Mouse (Mus musculus) embryo, embryonic 11 days (tissue): ENCODE data around the gene Rapgef4.

Experiments
- DNase-seq: peaks from one replicate; pipeline ENCODE4 v3.0.0-alpha.2; 2015

Gene Rapgef4

GRCm38 (mm10) chr2:72201506-72201905 lies 220.5 kb downstream of the Rapgef4 start:
- DNase-seq = no peak

- DNase-seq = no peak
These were observed 221.2 kb downstream of the Rapgef4 start for GRCm38 (mm10) chr2:72202252-72202651.

GRCm38 (mm10) chr2:72203609-72204008 lies 222.6 kb downstream of the Rapgef4 start:
- DNase-seq = peak; percentile 89

- no peak for DNase-seq
These were observed 224.8 kb downstream of the Rapgef4 start for GRCm38 (mm10) chr2:72205869-72206268.

GRCm38 (mm10) chr2:72206530-72207248 lies 225.6 kb downstream of the Rapgef4 start:
- no peak for DNase-seq

GRCm38 (mm10) chr2:72217336-72217735 lies 236.3 kb downstream of the Rapgef4 start:
- DNase-seq = no peak

- DNase-seq = peak; percentile 67
These were observed 238.9 kb downstream of the Rapgef4 start for GRCm38 (mm10) chr2:72219921-72220320.

- no peak for DNase-seq
These were observed 240.2 kb downstream of the Rapgef4 start for GRCm38 (mm10) chr2:72221283-72221682.

- DNase-seq = no peak
These were observed 240.7 kb downstream of the Rapgef4 start for GRCm38 (mm10) chr2:72221706-72222105.

- no peak for DNase-seq
These were observed 241.2 kb downstream of the Rapgef4 start for GRCm38 (mm10) chr2:72222276-72222675.

GRCm38 (mm10) chr2:72222736-72223455 lies 241.9 kb downstream of the Rapgef4 start:
- DNase-seq = no peak

GRCm38 (mm10) chr2:72223479-72223878 lies 242.4 kb downstream of the Rapgef4 start:
- no peak for DNase-seq

- DNase-seq = no peak
These were observed 245.0 kb downstream of the Rapgef4 start for GRCm38 (mm10) chr2:72226006-72226405.

- no peak for DNase-seq
These were observed 246.4 kb downstream of the Rapgef4 start for GRCm38 (mm10) chr2:72227416-72227815.

GRCm38 (mm10) chr2:72228881-72229280 lies 247.8 kb downstream of the Rapgef4 start:
- DNase-seq = no peak

GRCm38 (mm10) chr2:72230545-72230944 lies 249.5 kb downstream of the Rapgef4 start:
- DNase-seq = no peak

GRCm38 (mm10) chr2:72234085-72234484 lies 253.0 kb downstream of the Rapgef4 start:
- no peak for DNase-seq

GRCm38 (mm10) chr2:72234943-72235342 lies 253.9 kb downstream of the Rapgef4 start:
- peak; percentile 87 for DNase-seq

- no peak for DNase-seq
These were observed 254.4 kb downstream of the Rapgef4 start for GRCm38 (mm10) chr2:72235361-72235901.

- no peak for DNase-seq
These were observed 257.4 kb downstream of the Rapgef4 start for GRCm38 (mm10) chr2:72238421-72238820.

GRCm38 (mm10) chr2:72238925-72239324 lies 257.9 kb downstream of the Rapgef4 start:
- no peak for DNase-seq

GRCm38 (mm10) chr2:72239456-72239855 lies 258.4 kb downstream of the Rapgef4 start:
- no peak for DNase-seq

GRCm38 (mm10) chr2:72239993-72240392 lies 259.0 kb downstream of the Rapgef4 start:
- DNase-seq = no peak

- no peak for DNase-seq
These were observed 259.7 kb downstream of the Rapgef4 start for GRCm38 (mm10) chr2:72240691-72241090.
